Mouse (Mus musculus) spleen, adult 18-20 months (tissue): ENCODE measurements around the gene Fam71e2.

ENCODE experiments used
- DNase-seq, 2 experiments: peaks; one replicate each; pipeline ENCODE4 v3.0.0; 2022; ENCODE audit warnings: mixed read lengths in 2 of 2

The Fam71e2 gene

GRCm38 (mm10) chr7:4739041-4739543 lies 32.0 kb downstream of the Fam71e2 start:
- DNase-seq, result no peak

- DNase-seq, result no peak
These were observed 38.1 kb downstream of the Fam71e2 start for GRCm38 (mm10) chr7:4732968-4733392.

GRCm38 (mm10) chr7:4731090-4731489 lies 40.0 kb downstream of the Fam71e2 start:
- DNase-seq, result no peak

GRCm38 (mm10) chr7:4725169-4725568 lies 45.9 kb downstream of the Fam71e2 start, which contains the start of gene Tmem150b:
Tmem150b (minus strand) TSS chr7:4725249.
- no peak for DNase-seq

GRCm38 (mm10) chr7:4724359-4724758 lies 46.7 kb downstream of the Fam71e2 start:
- DNase-seq, result no peak

GRCm38 (mm10) chr7:4723508-4723907 lies 47.6 kb downstream of the Fam71e2 start:
- DNase-seq, result peak in 1 of 2 experiments; percentile 42

GRCm38 (mm10) chr7:4719276-4719675 lies 51.8 kb downstream of the Fam71e2 start:
- no peak for DNase-seq

GRCm38 (mm10) chr7:4716955-4717354 lies 54.1 kb downstream of the Fam71e2 start:
- DNase-seq, result no peak

- DNase-seq, result no peak
These were observed 58.5 kb downstream of the Fam71e2 start for GRCm38 (mm10) chr7:4712594-4712993.

- DNase-seq, result no peak
These were observed 66.0 kb downstream of the Fam71e2 start for GRCm38 (mm10) chr7:4705098-4705497.
